Mouse (Mus musculus): ENCODE data around the gene Stat5a. TPM values are rescaled to one million over a fixed set of nuclear protein-coding genes. Genes with fewer than 3 reads are reported as not detected.
A peak's percentile ranks its signal among the peaks of the same experiment; 100 is the strongest.

Gene Stat5a
- polyA plus RNA-seq, 1 experiment from 2014 or later, result 0.69 TPM

- ATAC-seq (no peak), DNase-seq (ENCODE audit: low spot score) (no peak)
- peaks cover 34% of the 10 kb centered on the region for H3K27me3 ChIP-seq (replicated peaks; ENCODE audit: control insufficient read depth, insufficient read depth, low read length)
- H3K4me3 ChIP-seq (ENCODE audit: low read depth, low read length), result no peak overlapping the region
- H3K9me3 ChIP-seq (replicated peaks; ENCODE audit: control insufficient read depth, low read length), result no peaks in the 10 kb centered on the region
- no peak overlapping the region for H3K9ac ChIP-seq (ENCODE audit: low read length)
- WGBS, result 88% methylated on average over 7 of the region's 7 CpGs
- H3K27ac ChIP-seq (ENCODE audit: low read depth, low read length), result no peak overlapping the region
- H3K4me2 ChIP-seq (ENCODE audit: low read length), result no peak overlapping the region
- H3K36me3 ChIP-seq (ENCODE audit: control insufficient read depth, insufficient read depth, low read length), result no peaks in the 10 kb centered on the region
- H3K4me1 ChIP-seq (ENCODE audit: control insufficient read depth, insufficient read depth, low read length), result no peaks in the 10 kb centered on the region
Observed at GRCm38 (mm10) chr11:100861335-100861734, 2.2 kb downstream of the Stat5a start.

- no peaks in the 10 kb centered on the region for H3K4me1 ChIP-seq (ENCODE audit: control insufficient read depth, insufficient read depth, low read length)
- no peak overlapping the region for H3K9ac ChIP-seq (ENCODE audit: low read length)
- WGBS, result 30% methylated on average over 3 of the region's 3 CpGs
- DNase-seq (ENCODE audit: low spot score) (no peak), ATAC-seq (no peak)
- peaks cover 34% of the 10 kb centered on the region for H3K27me3 ChIP-seq (replicated peaks; ENCODE audit: control insufficient read depth, insufficient read depth, low read length)
- H3K4me2 ChIP-seq (ENCODE audit: low read length), result no peak overlapping the region
- H3K27ac ChIP-seq (ENCODE audit: low read depth, low read length), result no peak overlapping the region
- no peaks in the 10 kb centered on the region for H3K9me3 ChIP-seq (replicated peaks; ENCODE audit: control insufficient read depth, low read length)
- no peak overlapping the region for H3K4me3 ChIP-seq (ENCODE audit: low read depth, low read length)
- no peaks in the 10 kb centered on the region for H3K36me3 ChIP-seq (ENCODE audit: control insufficient read depth, insufficient read depth, low read length)
Observed at GRCm38 (mm10) chr11:100861836-100862235, 2.7 kb downstream of the Stat5a start.

DNA sequence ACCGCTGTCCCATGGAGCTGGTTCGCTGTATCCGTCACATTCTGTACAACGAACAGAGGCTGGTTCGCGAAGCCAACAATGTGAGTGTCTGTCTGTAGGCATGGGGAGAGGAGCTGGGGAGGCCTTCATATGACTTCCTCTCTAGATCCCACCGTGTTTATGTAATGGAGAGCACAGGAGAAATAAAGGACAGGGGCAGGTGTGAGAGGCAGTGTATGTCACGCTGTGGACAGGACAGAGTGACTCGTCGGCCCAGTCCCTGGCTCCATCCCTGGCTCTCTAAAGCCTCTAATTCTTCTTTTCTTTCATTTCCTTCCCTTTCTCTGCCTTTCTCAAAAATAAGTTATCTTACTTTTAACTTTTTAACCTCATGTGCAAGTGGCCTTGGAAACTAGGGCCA, 4.0 kb downstream of the Stat5a start:
- H3K27me3 ChIP-seq (replicated peaks; ENCODE audit: control insufficient read depth, insufficient read depth, low read length), result peaks cover 34% of the 10 kb centered on the region
- no peaks in the 10 kb centered on the region for H3K4me1 ChIP-seq (ENCODE audit: control insufficient read depth, insufficient read depth, low read length)

GRCm38 (mm10) chr11:100865618-100866017, 6.5 kb downstream of the Stat5a start:
- 92% methylated on average over 7 of the region's 7 CpGs for WGBS
- Histone ChIP-seq H3K27me3 (replicated peaks; ENCODE audit: control insufficient read depth, insufficient read depth, low read length) (peaks cover 14% of the 10 kb centered on the region), H3K9me3 (replicated peaks; ENCODE audit: control insufficient read depth, low read length) (no peaks in the 10 kb centered on the region), H3K9ac (ENCODE audit: low read length) (no peak overlapping the region), H3K4me2 (ENCODE audit: low read length) (no peak overlapping the region), H3K27ac (ENCODE audit: low read depth, low read length) (no peak overlapping the region), H3K4me3 (ENCODE audit: low read depth, low read length) (no peak overlapping the region), H3K36me3 (ENCODE audit: control insufficient read depth, insufficient read depth, low read length) (no peaks in the 10 kb centered on the region), H3K4me1 (ENCODE audit: control insufficient read depth, insufficient read depth, low read length) (no peaks in the 10 kb centered on the region)
- DNase-seq (ENCODE audit: low spot score) (no peak), ATAC-seq (no peak)

More for the DNA sequence above, 4.0 kb downstream of the Stat5a start:
- ATAC-seq, result no peak
- 91% methylated on average over 10 of the region's 10 CpGs for WGBS
- no peaks in the 10 kb centered on the region for H3K9me3 ChIP-seq (replicated peaks; ENCODE audit: control insufficient read depth, low read length)
- DNase-seq (ENCODE audit: low spot score), result no peak
- H3K27ac ChIP-seq (ENCODE audit: low read depth, low read length), result no peak overlapping the region
- H3K4me3 ChIP-seq (ENCODE audit: low read depth, low read length), result no peak overlapping the region
- no peak overlapping the region for H3K4me2 ChIP-seq (ENCODE audit: low read length)
- H3K9ac ChIP-seq (ENCODE audit: low read length), result no peak overlapping the region
- H3K36me3 ChIP-seq (ENCODE audit: control insufficient read depth, insufficient read depth, low read length), result no peaks in the 10 kb centered on the region

GRCm38 (mm10) chr11:100870256-100870967, 11.3 kb downstream of the Stat5a start:
- H3K9ac ChIP-seq (ENCODE audit: low read length), result no peak overlapping the region

GRCm38 (mm10) chr11:100870968-100871350, 11.8 kb downstream of the Stat5a start:
- DNase-seq (ENCODE audit: low spot score) (no peak), ATAC-seq (no peak)
- WGBS, result 79% methylated on average over 8 of the region's 8 CpGs
- H3K4me2 ChIP-seq (ENCODE audit: low read length), result no peak overlapping the region
- H3K4me1 ChIP-seq (ENCODE audit: control insufficient read depth, insufficient read depth, low read length), result no peaks in the 10 kb centered on the region
- H3K36me3 ChIP-seq (ENCODE audit: control insufficient read depth, insufficient read depth, low read length), result no peaks in the 10 kb centered on the region
- H3K4me3 ChIP-seq (ENCODE audit: low read depth, low read length), result no peak overlapping the region
- no peak overlapping the region for H3K27ac ChIP-seq (ENCODE audit: low read depth, low read length)
- no peaks in the 10 kb centered on the region for H3K9me3 ChIP-seq (replicated peaks; ENCODE audit: control insufficient read depth, low read length)
- no peak overlapping the region for H3K9ac ChIP-seq (ENCODE audit: low read length)
- no peaks in the 10 kb centered on the region for H3K27me3 ChIP-seq (replicated peaks; ENCODE audit: control insufficient read depth, insufficient read depth, low read length)

More at GRCm38 (mm10) chr11:100870256-100870967, 11.3 kb downstream of the Stat5a start:
- Histone ChIP-seq H3K4me1 (ENCODE audit: control insufficient read depth, insufficient read depth, low read length) (no peaks in the 10 kb centered on the region), H3K4me2 (ENCODE audit: low read length) (no peak overlapping the region), H3K4me3 (ENCODE audit: low read depth, low read length) (no peak overlapping the region), H3K36me3 (ENCODE audit: control insufficient read depth, insufficient read depth, low read length) (no peaks in the 10 kb centered on the region), H3K9me3 (replicated peaks; ENCODE audit: control insufficient read depth, low read length) (no peaks in the 10 kb centered on the region), H3K27me3 (replicated peaks; ENCODE audit: control insufficient read depth, insufficient read depth, low read length) (no peaks in the 10 kb centered on the region), H3K27ac (ENCODE audit: low read depth, low read length) (no peak overlapping the region)
- DNase-seq (ENCODE audit: low spot score), result peak; percentile 78
- 68% methylated on average over 10 of the region's 10 CpGs for WGBS
- ATAC-seq, result peak; percentile 60; the same call in 1 of the 2 replicates

DNA sequence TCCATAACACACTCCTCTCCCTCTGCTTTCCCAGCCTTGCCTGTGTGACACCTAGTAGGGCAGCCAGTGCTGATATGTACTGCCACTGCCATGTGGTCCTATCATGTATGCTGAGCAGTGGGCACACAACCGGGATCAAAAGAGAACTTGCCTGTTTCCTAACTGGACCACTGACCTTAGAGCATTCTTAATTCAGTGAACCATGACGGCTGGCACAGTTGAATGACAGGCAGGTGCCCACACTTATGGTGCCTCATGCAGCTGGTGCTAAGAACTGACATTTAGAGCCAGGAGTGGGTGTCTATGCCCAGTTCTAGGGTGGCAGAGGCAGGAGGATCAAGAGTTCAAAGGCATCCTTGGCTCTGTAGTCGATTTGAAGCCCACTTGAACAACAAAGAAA, 16.6 kb downstream of the Stat5a start:
- H3K4me3 ChIP-seq (ENCODE audit: low read depth, low read length), result no peak overlapping the region
- no peaks in the 10 kb centered on the region for H3K4me1 ChIP-seq (ENCODE audit: control insufficient read depth, insufficient read depth, low read length)
- DNase-seq (ENCODE audit: low spot score) (no peak), ATAC-seq (no peak)
- no peak overlapping the region for H3K4me2 ChIP-seq (ENCODE audit: low read length)
- no peak overlapping the region for H3K9ac ChIP-seq (ENCODE audit: low read length)
- no peaks in the 10 kb centered on the region for H3K36me3 ChIP-seq (ENCODE audit: control insufficient read depth, insufficient read depth, low read length)
- no peaks in the 10 kb centered on the region for H3K9me3 ChIP-seq (replicated peaks; ENCODE audit: control insufficient read depth, low read length)
- H3K27me3 ChIP-seq (replicated peaks; ENCODE audit: control insufficient read depth, insufficient read depth, low read length), result no peaks in the 10 kb centered on the region
- H3K27ac ChIP-seq (ENCODE audit: low read depth, low read length), result no peak overlapping the region
- WGBS, result 74% methylated on average over 3 of the region's 3 CpGs

DNA sequence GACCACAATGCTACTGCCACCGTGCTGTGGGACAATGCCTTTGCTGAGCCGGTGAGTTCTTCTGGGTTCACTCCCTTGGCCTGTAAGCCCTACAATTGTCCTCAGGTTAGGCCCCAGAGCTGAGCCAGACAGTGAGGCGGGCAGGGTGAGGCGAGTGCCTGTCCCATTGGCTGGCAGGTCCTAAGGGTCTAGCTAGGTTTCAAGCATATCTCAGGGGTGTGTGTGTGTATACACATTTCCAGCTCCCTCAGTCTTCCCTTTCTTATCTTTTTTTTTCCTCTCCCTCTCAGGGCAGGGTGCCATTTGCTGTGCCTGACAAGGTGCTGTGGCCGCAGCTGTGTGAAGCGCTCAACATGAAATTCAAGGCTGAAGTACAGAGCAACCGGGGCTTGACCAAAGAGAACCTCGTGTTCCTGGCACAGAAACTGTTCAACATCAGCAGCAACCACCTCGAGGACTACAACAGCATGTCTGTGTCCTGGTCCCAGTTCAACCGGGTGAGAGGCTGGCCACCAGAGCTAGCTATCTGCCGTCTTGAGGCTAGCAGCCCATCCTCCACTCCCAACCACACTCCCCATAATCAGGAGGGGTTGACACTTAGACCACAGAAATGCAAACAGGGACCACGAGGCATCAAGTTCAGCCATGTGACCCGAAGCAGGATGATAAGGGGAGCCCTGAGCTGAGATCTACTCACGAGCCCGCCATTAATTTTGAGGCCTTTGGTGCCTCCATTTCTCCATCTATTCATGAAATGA, 20.3 kb downstream of the Stat5a start:
- no peak for DNase-seq (ENCODE audit: low spot score)
- Histone ChIP-seq H3K9ac (ENCODE audit: low read length) (no peak overlapping the region), H3K9me3 (replicated peaks; ENCODE audit: control insufficient read depth, low read length) (no peaks in the 10 kb centered on the region), H3K27ac (ENCODE audit: low read depth, low read length) (no peak overlapping the region), H3K36me3 (ENCODE audit: control insufficient read depth, insufficient read depth, low read length) (no peaks in the 10 kb centered on the region), H3K27me3 (replicated peaks; ENCODE audit: control insufficient read depth, insufficient read depth, low read length) (no peaks in the 10 kb centered on the region), H3K4me1 (ENCODE audit: control insufficient read depth, insufficient read depth, low read length) (no peaks in the 10 kb centered on the region), H3K4me2 (ENCODE audit: low read length) (no peak overlapping the region), H3K4me3 (ENCODE audit: low read depth, low read length) (no peak overlapping the region)
- ATAC-seq, result no peak
- WGBS, result 86% methylated on average over 15 of the region's 15 CpGs

DNA sequence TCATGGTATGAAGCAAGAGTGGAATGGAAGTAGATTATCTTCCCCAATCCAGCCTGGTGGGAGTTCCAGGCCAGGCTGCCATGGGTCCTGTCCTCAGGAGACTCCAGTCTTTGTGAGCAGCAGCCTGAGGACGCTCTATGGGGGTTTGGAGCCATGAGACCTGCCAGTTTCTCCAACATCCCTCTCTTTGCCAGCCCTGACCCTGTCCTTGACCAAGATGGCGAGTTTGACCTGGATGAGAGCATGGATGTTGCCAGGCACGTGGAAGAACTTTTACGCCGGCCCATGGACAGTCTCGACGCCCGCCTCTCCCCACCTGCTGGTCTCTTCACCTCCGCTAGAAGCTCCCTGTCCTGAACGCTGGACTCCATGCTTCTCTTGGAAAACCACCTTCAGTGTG, 24.5 kb downstream of the Stat5a start:
- 90% methylated on average over 10 of the region's 10 CpGs for WGBS
- Histone ChIP-seq H3K36me3 (ENCODE audit: control insufficient read depth, insufficient read depth, low read length) (no peaks in the 10 kb centered on the region; the same call in 1 of the 2 replicates), H3K4me2 (ENCODE audit: low read length) (no peak overlapping the region), H3K9me3 (replicated peaks; ENCODE audit: control insufficient read depth, low read length) (no peaks in the 10 kb centered on the region), H3K27me3 (replicated peaks; ENCODE audit: control insufficient read depth, insufficient read depth, low read length) (no peaks in the 10 kb centered on the region), H3K4me1 (ENCODE audit: control insufficient read depth, insufficient read depth, low read length) (no peaks in the 10 kb centered on the region), H3K4me3 (ENCODE audit: low read depth, low read length) (no peak overlapping the region), H3K9ac (ENCODE audit: low read length) (no peak overlapping the region), H3K27ac (ENCODE audit: low read depth, low read length) (no peak overlapping the region)
- DNase-seq (ENCODE audit: low spot score), result no peak
- no peak for ATAC-seq
